Mouse (Mus musculus): ENCODE measurements at regions not wholly inside any gene's neighbourhood (a gene's known extent, or its start where the extent isn't known, plus 50 kb on each side); places are given as distances from the start of the nearest gene placed in this dataset.

DNA sequence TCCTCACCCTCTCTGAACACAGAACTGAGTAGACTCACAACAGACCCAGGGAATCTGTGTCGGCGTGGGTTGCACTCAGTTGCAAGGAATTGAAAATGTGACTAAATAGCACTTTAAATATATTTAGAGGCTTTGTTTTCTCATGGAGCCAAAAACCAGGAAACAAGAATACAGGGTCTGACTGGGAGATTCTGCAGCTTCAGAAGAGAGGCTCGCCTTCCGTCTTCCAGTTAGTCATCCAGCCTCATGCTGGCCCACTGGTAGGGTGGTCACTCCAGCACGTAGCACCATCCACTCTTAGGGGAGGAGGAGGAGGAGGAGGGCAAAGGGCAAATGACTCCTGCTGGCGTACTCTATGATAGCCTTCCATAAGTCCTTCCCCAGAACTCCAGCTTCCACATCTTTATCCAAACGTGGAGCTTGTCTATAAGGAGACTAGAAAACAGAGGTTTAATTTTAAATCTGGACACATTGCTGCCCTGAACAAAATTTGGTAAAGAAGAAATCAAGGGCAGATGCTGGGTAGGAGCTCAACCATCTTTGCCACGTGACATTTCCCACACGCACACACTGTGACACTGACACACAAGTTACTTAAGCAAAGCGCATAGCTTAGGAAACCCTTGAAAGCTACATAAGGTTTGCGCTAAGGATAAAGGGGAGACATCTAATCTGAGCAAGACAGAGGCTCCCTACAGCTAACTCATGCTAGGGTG is 60.8 kb downstream of the Mis18a start:
- DNase-seq (ENCODE audit: extremely low spot score, low spot score): no peak

DNA sequence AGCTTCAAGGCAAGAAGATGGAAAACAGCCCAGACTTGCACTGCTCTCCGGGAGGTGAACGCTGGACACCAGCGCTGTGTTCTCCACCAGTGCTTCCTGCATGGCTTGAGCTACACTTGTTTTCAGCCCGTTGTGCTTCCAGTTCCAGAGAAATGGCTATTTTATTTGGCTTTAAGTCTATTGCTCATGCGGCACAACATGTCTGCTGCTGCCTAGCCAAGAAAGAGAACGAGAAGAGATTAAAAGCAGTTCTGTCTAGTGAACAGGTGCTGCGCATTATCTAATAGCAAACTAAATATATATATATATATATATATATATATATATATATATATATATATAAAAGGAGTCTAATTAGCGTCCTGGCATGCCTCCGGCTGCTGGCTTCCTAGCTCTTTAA is 63.1 kb downstream of the Mis18a start:
- DNase-seq (ENCODE audit: extremely low spot score, low spot score): no peak

DNA sequence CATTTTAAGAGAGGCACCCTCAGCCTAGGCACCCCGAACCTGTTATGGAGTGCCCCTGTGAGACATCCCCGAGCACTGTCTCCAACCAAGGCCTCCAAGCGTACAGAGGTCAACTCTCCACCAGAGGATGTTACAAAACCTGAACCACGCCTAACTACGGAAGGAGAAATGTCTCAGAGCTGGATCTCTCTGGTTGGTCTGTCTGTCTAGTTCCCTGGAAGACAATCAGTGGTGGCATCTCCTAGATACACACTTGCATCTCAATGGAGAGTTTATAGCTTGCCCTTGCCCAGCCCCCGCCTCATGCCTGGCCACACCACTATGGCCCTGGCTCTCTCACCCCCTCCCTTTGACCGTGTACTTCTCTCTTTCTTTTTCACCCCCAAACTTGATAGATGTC is 69.2 kb downstream of the Mis18a start:
- no peak for DNase-seq (ENCODE audit: extremely low spot score, low spot score)

DNA sequence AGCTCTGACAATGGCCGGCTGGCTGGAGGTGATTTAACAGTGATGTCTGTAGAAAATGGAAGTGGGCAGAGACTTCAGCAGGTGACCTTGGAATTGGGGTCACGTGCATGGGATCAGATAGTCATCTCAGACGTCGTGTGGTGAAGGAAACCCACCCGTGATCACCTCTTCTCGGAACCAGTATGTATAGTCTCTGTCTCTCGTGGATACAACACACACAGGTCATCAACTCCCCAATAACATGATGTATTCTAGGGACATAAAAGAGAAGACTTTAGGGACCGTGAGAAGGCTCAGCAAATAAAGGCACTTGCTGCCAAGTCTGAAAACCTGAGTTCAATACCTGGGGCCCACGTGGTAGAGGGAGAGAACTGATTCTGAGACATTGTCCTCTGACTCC is 70.2 kb downstream of the Mis18a start:
- no peak for DNase-seq (ENCODE audit: extremely low spot score, low spot score)

DNA sequence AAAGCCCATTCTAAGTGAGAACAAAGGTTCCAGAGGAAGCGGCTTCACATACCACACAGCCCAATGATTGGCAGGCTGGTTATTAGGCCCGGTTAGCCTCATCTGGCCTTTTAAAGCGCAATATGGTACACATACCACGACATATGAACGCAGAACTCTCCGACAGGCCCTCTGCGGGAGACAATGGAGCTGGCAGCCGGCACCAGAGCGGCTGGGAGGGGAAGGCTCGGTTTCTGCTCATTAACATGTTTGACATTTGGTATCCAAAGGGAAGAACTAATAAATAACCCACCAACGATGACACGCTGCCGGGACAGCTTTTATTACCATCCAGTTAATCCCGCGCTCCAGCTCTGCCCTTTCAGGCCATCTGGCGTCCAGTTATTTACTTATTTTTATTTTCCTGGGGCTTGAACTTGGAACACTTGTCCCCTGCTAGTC is 70.6 kb downstream of the Mis18a start:
- peak; percentile 57 for DNase-seq (ENCODE audit: extremely low spot score, low spot score)

DNA sequence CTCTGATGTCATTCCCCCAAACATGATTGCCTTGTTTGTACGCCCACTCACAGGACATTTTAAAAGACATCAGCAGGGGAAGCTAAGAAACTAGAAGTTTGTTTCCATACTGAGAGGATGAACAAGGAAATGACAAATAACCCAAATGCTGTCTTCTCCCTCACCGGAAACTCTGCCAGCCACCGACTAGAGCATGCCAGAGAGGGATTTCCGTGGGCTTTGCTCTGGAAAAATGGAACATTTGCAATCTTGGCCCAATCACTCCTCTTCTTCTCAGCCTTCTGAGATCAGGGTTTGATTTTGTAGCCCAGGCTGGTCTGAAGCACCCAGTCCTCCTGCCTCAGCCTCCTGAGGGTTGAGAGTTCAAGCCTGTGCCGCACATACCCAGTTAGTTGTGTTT is 72.4 kb downstream of the Mis18a start:
- DNase-seq (ENCODE audit: extremely low spot score, low spot score): no peak

DNA sequence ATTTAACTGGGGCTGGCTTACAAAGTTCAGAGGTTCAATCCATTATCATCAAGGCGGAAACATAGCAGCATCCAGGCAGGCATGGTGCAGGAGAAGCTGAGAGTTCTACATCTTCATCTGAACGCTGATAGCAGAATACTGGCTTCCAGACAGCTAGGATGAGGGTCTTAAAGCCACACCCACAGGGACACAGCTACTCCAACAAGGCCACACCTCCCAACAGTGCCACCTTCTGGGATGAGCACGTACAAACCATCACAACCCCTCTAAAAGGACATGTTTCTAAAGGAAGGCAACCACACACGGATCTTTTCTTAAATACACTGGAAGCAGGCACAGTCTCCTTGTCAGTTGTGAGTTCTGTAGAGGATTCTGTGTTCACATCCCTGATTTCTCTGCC is 74.4 kb downstream of the Mis18a start:
- no peak for DNase-seq (ENCODE audit: extremely low spot score, low spot score)

DNA sequence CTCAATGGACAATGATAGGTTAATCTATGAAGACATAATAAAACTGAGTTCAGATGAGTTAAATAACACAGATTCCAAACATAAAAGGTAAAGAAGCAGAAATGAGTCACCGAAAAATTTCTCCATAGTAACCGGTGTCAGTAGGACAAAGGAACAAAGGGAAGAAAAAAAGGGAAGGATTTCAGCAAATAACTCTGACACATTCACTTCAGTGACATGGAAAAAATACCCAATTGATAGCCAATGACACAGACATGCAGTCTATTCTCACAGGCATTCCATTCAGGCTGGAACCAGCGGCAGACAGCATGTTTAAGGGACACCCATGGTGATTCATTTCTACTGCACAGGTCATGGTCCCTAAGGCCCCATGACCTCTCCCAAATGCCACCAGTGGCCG is 79.0 kb downstream of the Mis18a start:
- no peak for DNase-seq (ENCODE audit: extremely low spot score, low spot score)

DNA sequence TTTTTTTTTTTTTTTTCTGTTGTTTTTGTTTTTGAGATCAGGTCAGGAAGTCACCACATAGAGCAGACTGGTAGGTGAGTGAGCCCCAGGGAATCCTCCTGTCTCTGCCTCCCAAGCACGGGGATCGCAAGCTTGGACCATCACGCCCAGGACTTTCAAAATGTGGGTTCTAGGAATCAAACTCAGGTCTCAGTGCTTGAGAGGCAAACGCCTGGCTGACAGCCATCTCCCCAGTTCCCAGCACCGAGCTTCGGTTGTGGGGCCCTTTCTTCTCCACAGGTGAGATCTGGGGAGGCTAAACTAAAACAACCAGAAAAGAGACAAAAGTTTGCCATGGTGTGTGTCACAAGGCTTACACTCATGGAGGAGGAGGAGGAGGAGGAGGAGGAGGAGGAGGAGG is 84.5 kb downstream of the Mis18a start:
- DNase-seq (ENCODE audit: extremely low spot score, low spot score): no peak

DNA sequence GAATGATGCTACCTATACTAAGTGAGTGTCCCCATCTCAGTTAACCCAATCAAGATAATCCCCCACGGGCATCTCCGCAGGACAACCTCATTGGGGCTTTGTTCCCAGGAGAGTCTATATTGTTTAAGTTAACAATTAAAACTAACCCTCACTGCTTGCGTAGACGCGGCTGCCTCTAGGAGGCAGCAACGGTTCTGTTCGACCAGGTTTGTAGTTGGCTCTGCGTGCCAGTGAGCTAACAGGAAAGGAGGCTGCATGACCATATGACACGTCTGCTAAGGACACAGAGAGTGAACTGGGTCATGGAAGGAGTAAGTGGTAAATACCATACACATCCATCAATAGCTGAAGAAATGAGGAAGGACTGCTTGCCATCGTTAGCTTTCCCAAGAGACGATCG is 92.0 kb downstream of the Mis18a start:
- no peak for DNase-seq (ENCODE audit: extremely low spot score, low spot score)

DNA sequence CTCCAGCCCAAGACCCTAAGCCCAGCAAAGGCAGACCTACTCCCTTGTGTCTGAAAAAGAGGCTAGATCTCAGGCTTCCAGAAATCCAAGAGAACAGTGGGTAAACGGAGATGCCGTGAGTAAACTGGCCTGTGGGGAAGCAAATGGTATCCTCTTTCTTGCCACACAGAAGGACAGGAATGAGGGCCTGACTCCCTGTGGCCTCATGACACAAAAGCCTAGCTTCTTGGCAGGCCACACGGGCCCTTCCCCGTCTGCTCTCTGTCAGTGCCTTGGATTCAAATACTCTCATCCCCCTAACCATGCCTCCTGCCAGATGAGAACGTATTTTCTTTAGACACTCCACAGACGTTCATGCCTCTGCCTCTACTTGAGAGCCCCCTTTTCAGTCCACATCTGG is 97.2 kb downstream of the Mis18a start:
- DNase-seq (ENCODE audit: extremely low spot score, low spot score): peak; percentile 32

DNA sequence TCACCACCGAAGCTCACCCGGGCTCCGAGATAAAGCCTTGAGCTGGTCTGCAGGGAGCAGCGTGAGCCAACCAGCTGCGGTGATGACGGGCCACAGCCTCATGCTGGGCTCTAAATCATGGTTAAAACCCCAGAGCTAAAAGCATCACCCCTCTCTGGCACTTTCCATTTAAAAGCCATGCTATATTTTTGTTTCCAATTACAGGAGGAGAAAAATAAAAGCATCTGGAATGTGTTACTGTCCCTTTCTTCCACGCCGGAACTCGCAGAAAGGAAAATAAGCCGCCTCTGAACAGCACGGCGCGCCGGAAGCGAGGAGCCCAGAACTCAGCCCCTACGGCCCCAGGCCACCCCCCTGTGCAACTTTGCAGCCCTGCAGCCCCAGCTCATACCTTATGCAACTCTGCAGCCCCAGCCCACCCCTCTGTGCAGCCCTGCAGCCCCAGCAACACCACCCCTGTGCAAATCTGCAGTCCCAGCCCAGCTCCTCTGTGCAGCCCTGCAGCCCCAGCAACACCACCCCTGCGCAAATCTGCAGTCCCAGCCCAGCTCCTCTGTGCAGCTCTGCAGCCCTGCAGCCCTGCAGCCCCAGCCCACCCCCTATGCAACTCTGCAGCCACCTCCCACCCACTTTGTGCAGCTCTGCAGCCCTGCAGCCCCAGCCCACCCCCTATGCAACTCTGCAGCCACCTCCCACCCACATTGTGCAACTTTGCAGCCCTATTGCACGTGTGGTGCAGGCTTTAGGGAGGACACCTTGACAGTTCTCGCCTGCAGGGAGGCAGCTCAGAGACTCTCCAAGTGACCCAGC is 97.9 kb downstream of the Mis18a start:
- peak; percentile 56 for DNase-seq (ENCODE audit: extremely low spot score, low spot score)

DNA sequence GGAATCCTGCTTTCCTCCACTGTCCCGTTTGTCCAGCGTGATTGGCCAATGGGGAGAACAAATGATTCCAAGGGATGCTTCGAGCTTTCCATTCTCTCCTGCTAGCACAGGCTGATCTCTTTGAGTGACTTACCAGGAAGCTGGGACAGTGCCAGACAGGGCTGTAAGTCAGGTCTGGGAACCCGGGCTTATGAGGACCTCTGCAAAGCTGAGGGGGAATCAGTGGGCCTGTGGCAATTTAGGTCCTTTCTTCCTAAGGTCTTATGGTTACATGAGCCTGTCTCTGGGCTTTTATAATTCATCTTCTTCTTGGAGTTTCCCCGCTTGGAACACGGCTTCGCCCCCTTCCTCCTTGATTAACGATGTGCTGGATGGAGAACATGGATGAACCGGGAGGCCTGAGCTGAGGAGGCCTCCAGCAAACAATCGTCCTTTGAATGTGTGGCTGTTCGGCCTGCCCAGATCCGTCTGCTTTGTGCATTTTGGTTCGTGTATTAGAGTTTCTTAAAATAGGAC is 98.5 kb downstream of the Mis18a start:
- DNase-seq (ENCODE audit: extremely low spot score, low spot score): peak; percentile 63

DNA sequence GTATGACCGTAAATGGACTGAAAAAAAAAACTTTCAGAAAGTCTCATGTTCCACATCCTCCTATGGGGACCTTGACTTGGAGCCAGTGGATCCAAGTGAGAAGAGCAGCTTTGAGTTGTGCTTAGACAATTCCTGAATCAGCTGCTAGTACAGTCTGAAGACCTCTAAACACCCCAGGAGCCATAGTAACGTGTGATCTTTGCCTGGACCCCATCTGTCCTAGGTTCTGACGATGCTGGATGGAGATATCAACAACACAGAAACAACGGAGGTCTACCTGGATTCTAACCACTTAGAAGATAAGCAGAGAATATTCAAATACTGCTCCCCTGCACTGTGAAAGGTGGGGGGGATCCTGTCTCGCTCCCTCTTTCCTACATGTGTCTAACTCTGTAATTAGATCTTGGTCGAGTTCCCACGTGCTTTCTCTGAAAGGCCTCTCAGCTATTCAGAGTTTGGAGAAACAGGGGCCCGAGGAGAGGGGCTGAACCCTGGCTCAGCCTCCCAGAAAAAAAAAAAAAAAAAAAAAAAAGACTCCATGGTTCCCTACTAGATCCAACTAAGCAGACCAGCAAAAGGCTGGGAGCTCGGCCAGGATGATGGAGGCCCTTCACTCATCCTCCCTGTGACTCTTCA is 101.1 kb downstream of the Mis18a start:
- DNase-seq (ENCODE audit: extremely low spot score, low spot score): no peak

DNA sequence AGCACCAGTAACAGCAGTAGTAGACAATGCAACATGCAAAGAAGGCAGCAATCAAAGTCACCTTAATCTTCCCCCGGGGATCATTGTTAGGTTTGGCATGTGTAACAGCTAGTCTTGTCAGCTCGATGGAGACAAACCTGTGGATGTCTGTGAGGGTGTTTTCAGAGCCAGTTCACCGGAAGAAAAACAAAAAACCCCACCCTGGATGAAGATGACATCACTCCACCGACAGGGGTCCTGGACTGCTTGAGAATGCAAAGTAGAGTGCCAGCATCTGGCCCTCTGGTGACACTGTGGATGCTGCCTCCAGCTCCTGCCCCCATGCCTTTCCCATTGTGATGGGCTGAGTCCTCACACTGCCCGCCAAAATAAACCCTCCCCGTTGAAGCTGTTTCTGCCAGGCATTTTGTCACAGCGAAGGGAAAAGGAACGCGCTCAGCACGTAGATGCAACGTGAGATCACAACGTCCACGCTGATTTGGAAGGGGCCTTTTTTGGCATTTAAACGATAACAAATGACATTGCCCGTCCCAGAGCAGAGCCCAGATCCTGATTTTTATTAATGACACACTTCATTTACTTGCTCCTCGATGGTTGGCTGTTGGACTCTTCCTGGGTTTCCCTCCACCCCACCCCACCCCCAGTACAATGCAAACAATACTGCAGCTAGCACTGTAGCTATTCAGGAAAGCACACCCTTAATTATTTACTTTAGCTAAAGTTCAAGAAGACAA is 101.7 kb downstream of the Mis18a start:
- DNase-seq (ENCODE audit: extremely low spot score, low spot score): no peak

DNA sequence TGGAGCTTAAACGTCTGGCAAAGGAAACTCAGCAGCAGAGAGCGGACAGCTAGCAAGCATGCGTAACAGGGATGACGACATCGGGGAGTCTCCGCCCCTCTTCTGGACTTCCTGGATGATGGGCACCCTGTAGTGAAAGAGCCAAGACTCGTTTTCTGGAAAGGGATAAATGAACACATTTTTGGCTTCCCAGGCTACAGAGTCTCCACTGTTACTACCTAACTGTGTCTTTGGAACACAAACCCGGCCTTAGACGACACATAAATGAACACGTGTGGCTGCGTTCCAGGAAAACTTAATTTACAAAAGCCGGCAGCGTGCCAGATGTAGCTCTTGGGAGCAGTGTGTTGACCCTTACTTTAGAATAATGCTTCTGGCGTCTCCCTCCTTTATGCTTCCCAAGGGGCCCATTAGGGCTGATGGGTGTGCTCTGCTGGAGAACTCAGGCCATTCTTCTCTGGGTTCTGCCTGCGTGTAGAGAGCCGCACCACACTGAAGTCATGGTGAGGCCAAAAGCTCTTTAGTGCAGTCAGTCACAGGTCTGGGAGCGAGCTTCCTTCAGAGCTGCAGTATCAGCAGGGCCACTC is 103.1 kb downstream of the Mis18a start:
- no peak for DNase-seq (ENCODE audit: extremely low spot score, low spot score)

DNA sequence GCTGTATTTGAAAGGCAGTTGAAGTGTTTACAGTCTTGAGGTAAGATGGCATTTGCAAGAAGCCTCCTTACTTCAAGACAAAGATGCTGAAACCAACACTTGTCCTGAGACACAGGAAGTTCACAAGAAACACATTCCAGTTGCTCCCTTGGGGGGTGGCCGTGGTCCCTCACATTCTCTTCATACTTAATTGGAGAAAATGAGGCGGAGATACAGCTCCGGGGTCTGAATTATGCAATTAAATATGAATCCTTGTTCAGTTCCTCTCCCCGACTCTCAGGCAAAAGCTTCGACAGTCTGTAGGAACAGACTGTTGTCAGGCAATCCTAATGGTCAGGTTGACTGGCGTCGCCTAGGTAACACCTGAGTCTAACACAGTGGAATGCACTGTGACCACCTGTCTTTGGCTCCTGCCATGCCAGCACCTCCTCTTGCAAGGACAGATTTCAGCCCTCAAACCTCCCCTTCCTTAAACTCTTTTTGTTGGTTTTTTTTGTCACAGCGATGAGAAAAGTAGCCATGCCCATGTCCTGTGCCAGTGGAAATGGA is 104.5 kb downstream of the Mis18a start:
- no peak for DNase-seq (ENCODE audit: extremely low spot score, low spot score)

DNA sequence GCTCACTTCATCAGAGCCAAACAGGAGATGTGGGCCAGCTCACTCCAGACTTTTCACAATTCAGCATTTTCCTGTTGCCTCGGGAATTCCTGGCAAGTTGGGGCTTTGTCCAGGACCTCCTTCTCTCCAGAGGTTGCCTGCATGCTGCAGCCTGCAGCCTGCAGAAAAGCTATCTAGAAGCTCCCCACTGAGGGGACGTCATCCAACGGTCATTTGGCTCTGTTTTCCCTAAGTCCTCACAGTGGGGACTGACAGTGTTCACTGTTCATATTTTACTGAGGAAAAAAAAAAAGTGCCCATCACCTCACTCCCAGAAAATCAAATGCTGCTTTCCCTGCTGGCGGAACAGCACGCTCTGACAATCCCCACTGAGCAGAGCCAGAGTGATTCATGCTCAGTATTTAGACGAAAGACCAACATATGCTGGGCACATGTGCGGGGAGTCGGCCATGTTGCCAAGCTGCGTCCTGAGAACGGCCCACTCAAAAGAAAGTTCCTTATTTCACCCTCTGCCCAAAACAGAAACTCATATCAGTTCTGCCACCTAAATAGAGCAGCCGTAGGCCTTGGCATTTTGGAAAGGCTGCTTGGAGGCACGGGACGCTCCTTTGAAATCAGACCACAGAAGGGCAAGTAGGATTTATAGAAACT is 105.3 kb downstream of the Mis18a start:
- DNase-seq (ENCODE audit: extremely low spot score, low spot score): peak; percentile 49

DNA sequence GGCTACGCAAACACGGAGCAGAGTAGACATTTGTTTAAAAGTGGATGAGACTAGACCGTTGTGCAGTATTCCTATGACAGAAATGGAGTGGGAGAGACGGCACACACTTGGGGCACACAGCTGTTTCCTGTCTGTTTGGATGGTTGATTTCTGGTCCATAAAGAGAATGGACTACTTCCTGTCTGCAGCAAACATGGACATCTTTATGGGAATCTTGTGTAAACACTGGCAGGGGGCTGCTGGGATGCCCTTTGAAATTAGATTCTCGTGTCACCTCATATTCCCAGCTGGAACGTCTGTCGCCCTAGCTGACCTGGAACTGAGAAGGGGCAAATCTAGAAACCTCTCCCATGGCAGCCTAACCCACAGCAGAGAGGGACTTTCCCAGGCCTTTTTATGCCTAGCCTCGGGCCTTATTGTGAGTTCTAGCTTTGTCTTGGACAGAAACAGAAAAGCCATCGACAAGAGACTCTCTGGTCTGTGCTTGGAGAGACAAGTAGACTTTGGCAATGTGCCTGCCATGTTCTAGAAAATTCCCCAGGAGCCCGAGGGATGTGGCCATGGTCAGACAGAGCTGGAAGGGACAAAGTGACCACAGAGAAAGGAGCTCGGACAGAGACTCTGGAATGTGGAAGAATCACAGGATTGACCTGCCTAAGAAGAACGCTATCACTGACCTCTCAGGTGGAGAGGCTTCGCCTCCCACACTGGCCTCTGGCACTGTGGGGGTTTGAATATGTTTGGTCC is 107.5 kb downstream of the Mis18a start:
- peak; percentile 24 for DNase-seq (ENCODE audit: extremely low spot score, low spot score)

DNA sequence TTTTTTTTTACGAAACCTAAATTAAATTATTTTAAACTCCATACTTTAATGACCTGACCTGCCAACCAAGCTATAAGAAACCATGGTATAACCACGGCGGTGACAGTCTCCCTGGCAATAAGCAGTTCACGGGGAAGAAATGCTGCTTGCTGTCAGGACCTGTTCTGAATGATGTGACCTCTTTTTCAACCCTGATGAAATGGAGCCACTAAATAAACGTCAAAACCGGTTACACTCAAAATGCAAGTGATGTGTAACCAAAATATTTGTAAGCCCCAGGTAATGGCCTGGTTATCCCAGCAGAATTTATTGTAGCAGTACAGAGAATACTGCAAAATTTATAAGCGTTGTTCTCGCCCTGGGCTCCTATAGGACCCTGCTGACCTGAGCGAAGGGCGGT is 111.4 kb downstream of the Mis18a start:
- no peak for DNase-seq (ENCODE audit: extremely low spot score, low spot score)

Measured in neural tube, embryonic 10.5 days (tissue).